Mouse (Mus musculus) thymus, adult 2 months (tissue): ENCODE measurements around the gene E130208F15Rik.

Experiments
- CTCF ChIP-seq: fragments of 200-500 bp; IDR thresholded peaks from 2 replicates; pipeline ENCODE4 v1.5.1; 2012; ENCODE audit warnings: mild to moderate bottlenecking, control low read depth, low read length, moderate library complexity, borderline replicate concordance; ENCODE audit not compliant: control insufficient read depth, poor library complexity, insufficient read depth; ENCODE audit errors: extremely low read depth
- POLR2A ChIP-seq: fragments of 200-500 bp; IDR thresholded peaks from 2 replicates; pipeline ENCODE4 v1.6.1; 2012; ENCODE audit warnings: mild to moderate bottlenecking, low read length, control low read depth, moderate library complexity; ENCODE audit not compliant: control insufficient read depth, poor library complexity, insufficient read depth; ENCODE audit errors: extremely low read depth

DNA sequence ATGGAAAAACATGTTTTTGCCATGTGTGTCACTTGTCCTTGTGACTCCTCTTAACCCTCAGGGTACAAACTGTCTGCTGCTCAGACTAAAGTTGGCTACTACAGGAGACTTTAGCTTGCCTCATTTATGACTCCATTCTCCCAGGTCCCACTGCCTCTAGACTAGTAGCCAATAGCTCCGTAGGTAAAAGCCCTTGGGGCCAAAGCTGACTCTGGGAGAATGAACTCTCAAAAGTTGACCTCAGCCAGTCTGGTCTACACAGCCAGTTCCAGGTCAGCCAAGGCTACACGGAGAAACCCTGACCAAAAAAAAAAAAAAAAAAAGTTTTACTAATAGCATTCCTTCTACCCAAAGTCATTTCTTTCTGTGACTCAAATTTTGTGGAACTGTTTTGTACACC is 42.6 kb upstream of the E130208F15Rik start:
- TF ChIP-seq CTCF (no peak), POLR2A (no peak)
